Mouse (Mus musculus): Measurements from ENCODE around the gene Grb2.

Grb2 gene

DNA sequence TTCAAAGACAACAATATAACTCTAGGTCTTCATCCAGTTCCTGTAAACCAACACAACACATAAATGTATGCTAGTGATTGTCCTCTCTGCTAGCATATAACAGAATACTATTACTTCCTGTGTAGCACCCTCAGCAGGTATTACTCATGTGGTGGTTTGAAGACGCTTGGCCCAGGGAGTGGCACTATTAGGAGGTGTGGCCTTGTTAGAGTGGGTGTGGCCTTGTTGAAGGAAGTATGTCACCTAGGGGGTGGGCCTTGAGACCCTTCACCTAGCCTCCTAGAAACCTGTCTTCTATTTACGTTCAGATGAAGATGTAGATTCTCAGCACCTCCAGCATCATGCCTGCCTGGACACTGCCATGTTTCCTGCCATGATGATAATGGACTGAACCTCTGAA lies 4.9 kb downstream of the Grb2 start:
- ChIA-PET POLR2A (interaction anchor here in 1 of 4 experiments (1.1 to 2.2 kb wide), 2 partner anchors 70 to 321 kb away, joined by 3 to 5 read pairs; no protein-coding TSS in a partner anchor), CTCF (interaction anchor here in 1 of 4 experiments (1.1 kb wide), 1 partner anchor 111 kb away, joined by 3 read pairs; the partner anchor contains the start of gene Tsen54)

DNA sequence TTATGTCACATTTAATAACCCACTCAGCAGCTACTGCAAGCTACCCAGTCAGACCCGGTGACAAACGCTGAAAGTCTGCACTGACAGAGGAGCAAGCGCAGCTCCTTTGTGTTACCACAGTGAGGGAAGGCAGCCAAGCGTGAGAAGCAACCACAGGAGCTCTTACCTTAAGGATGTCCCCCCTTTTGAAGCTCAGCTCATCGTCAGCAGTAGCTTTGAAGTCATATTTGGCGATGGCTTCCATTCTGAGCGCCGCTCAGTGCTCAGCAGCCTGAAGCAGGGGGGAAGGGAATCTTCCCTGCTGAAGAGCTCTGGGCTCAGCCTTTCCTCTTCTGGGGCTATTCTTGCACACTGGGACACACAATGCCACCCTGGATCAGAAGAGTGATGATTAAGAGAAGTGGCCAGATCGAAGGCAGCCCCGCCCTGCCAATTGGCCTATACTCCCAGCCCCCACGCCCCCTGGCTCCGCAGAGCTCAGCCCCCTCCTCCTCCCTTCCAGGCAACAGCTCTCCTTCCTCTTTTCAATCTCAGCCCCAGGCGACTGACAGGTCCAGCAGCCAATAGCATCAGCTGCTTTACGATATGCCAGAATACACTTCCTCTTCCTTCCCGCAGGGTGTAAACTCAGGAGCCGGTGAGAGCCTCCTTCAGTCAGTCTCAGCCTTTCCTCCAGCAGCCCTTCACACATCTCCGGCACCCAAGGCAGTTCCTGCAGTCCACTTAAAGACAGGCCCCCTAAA lies 9.2 kb downstream of the Grb2 start:
- ChIA-PET CTCF (interaction anchor here (0.6 to 2.4 kb wide), 23 partner anchors 9 to 354 kb away, joined by 3 to 22 read pairs (median 4); partner anchors contain the start of genes Grb2 (in 2 of the 4), Mif4gd (in 1 of the 4), Nup85 (in 1 of the 4) and Tsen54 (in 1 of the 4)), POLR2A (interaction anchor here (0.5 to 4.4 kb wide), 52 partner anchors 9 to 1221 kb away, joined by 3 to 45 read pairs (median 4); partner anchors contain the start of genes Grb2 (in 3 of the 4), Jpt1 (in 2 of the 4), Slc25a19 (in 2 of the 4) and Fdxr (in 1 of the 4))

DNA sequence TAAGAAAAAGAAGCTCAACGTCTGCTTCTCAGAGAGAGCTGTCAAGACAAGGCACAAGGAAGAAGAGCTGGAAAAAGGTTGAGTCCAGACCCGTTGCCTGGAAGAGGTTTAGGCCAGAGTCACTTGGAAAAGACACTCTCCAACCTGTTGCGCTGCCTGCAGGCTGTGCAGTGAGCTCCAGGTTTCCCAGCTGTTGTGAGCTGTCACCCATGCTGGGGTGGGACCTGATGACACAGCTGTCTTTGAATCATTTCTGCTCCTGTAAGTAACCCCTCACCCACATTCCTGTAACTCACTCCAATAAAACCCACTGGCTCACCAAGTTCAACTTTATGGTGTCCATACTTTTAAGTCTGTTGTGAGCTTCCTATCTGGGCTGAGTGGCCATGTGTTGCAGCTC lies 10.7 kb downstream of the Grb2 start:
- CTCF ChIA-PET, result interaction anchor here (0.5 to 2.4 kb wide), 7 partner anchors 9 to 485 kb away, joined by 3 to 9 read pairs (median 3); partner anchors contain the start of gene Caskin2 (in 1 of the 4)
- POLR2A ChIA-PET, result interaction anchor here in 3 of 4 experiments (0.5 to 4.4 kb wide), 18 partner anchors 9 to 327 kb away, joined by 3 to 45 read pairs (median 5); partner anchors contain the start of gene Grb2 (in 3 of the 3)

DNA sequence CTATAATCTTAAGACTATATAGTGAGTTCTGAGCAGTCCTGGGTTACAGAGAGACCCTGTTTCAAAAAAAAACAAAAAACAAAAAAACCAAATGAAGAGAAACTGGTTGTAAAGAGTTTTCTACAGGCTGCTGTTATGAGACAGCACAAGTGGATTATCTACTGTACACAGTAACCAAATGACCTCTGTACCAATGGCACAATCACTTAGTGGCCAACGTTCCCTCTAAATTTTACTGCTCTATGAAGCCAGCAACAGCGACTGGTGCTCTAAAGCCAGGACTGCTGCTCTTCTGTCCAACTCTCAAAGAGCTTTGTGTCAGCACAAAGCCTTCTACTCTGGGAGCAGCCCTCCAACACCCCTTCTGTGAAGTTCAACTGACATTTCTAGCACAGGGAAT lies 11.3 kb downstream of the Grb2 start:
- ChIA-PET CTCF (interaction anchor here in 3 of 4 experiments (0.6 to 1.1 kb wide), 3 partner anchors 17 to 219 kb away, joined by 3 to 9 read pairs (median 3); partner anchors contain the start of gene Caskin2 (in 1 of the 3)), POLR2A (interaction anchor here in 3 of 4 experiments (0.7 to 4.4 kb wide), 11 partner anchors 8 to 82 kb away, joined by 3 to 45 read pairs (median 3); partner anchors contain the start of gene Grb2 (in 3 of the 3))

DNA sequence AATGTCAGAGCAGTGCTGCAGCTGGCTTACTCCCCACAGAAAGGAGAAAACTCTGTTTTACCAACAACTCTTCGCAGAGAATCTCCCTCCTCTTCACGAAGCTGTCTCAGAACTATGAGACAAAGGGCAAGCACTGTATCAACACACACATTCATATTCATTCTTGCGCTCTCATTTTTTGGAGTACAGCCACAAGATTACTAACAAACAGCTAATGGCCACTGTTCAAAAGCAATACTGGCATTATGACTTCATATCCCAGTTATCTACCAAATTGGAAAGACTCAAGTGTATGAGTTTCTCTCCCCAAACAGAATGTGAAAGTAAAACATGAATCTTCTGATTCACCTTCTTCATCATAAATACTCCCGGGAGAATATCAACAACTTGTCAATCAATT lies 11.9 kb downstream of the Grb2 start:
- ChIA-PET POLR2A (interaction anchor here in 2 of 4 experiments (0.5 to 4.4 kb wide), 6 partner anchors 9 to 51 kb away, joined by 3 to 36 read pairs (median 3); partner anchors contain the start of gene Grb2 (in 2 of the 2)), CTCF (interaction anchor here in 1 of 4 experiments (0.8 kb wide), 1 partner anchor 16 kb away, joined by 4 read pairs; no protein-coding TSS in a partner anchor)

DNA sequence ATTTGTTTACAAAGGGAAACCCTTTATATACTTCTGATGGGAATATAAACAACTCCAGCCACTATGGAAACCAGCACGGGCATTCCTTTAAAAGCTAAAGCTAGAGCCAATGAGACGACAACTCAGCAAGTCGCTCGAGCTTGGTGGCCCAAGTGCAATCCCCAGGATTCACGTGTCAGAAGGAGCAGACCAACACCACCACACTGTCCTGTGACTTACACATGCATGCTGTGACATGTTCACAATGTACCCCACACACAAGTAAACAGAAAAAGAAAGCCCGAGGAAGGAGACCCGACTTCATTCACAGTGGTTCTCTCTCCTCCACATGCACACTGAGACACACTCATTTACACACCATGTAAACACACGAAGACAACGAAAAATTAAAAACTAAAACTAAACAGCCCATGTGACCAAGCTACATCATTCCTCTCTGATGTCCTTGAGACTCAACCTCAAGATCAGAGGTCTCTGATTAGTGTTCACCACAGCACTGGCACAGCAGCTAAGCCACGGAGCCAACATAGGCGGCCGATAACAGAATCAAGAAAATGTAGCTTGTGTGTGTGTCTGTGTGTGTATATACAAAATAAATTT lies 14.3 kb downstream of the Grb2 start:
- POLR2A ChIA-PET, result interaction anchor here in 2 of 4 experiments (0.8 to 3.2 kb wide), 16 partner anchors 7 to 331 kb away, joined by 3 to 15 read pairs (median 4); partner anchors contain the start of genes Grb2 (in 2 of the 2) and Nup85 (in 1 of the 2)
- CTCF ChIA-PET, result interaction anchor here in 3 of 4 experiments (0.6 to 1.2 kb wide), 8 partner anchors 11 to 1269 kb away, joined by 3 to 8 read pairs (median 4); no protein-coding TSS in a partner anchor

DNA sequence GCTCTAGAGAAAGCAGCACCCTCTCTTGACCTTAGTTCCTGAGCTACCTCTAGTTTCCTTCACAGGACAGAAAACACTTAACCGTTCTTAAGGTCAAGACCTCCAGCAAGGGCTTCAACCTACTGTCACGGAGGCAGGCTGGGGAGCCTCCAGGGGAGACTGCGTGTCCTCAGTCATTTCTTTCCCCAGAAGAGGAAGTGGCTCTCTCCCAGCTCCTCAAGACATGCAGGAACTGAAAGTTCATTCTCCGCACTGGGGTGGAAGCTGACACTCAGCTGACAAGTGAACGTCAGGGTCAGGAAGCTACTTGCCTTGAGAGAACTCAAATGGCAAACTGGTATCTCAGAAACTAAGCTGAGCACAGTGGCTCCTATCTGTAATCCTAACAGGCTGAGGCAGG lies 15.6 kb downstream of the Grb2 start:
- CTCF ChIA-PET, result interaction anchor here in 3 of 4 experiments (0.6 to 1.0 kb wide), 4 partner anchors 21 to 61 kb away, joined by 3 to 4 read pairs (median 4); no protein-coding TSS in a partner anchor
- POLR2A ChIA-PET, result interaction anchor here in 3 of 4 experiments (0.5 to 3.2 kb wide), 10 partner anchors 9 to 129 kb away, joined by 3 to 15 read pairs (median 7); partner anchors contain the start of gene Grb2 (in 1 of the 3)

DNA sequence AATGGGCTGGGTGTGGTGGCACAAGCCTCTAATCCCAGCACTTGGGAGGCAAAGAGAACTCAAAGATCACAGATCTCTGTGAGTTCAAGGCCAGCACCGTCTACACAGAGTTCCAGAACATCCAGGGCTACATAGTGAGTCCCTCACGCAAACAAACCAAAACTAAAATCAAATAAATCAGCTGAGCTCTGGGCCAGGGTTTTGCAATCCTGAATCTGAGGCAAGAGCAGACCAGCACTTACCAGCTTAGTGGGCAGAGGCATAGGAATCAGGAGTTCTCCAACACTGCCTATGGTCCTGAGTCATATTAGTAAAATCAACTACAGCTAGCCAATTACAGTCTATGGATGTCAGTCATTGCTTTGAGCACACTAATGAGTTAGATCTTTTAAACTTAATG lies 16.4 kb downstream of the Grb2 start:
- POLR2A ChIA-PET, result interaction anchor here in 3 of 4 experiments (1.0 to 3.2 kb wide), 8 partner anchors 10 to 54 kb away, joined by 3 to 15 read pairs (median 7); partner anchors contain the start of gene Grb2 (in 1 of the 3)
- CTCF ChIA-PET, result interaction anchor here in 2 of 4 experiments (0.6 to 1.0 kb wide), 2 partner anchors 18 to 60 kb away, joined by 4 read pairs; no protein-coding TSS in a partner anchor

DNA sequence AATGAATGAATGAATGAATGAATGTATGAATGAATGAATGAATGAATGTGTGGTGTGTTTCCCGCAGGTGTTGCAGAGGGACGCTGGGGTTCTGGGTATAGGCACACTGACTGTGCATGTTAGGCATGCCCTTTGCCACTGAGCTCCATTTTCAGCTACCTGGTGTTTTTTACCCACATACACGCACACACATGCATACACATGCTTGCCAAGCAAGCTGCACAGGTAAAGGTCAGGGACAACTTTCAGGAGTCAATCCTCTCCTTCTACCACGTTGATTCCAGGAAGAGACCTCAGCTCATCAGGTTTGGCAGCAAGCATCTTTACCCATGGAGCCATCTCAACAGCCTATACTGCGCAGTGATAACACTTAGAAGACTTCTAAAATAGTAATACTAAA lies 16.9 kb downstream of the Grb2 start:
- CTCF ChIA-PET, result interaction anchor here in 1 of 4 experiments (0.6 kb wide), 1 partner anchor 19 kb away, joined by 4 read pairs; no protein-coding TSS in a partner anchor
- POLR2A ChIA-PET, result interaction anchor here in 3 of 4 experiments (1.0 to 2.3 kb wide), 5 partner anchors 10 to 53 kb away, joined by 3 to 7 read pairs (median 3); no protein-coding TSS in a partner anchor

DNA sequence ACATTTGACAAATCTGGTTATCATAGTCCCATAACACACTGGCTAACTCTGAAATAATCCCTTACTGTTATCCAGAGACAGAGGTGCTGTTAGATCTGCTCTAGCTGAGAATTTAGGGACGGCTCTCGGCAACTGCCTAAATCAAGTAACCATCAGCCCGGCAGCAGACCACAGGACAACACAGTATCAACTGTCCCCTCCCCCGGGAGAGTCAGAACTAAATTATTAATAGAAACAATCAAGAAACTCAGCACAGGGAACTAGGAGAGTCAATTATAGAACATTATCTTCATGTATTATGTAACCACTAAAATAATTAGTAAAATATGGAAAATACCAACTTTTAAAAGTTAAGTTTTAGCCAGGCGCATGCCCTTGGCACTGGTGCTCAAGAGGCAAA lies 17.4 kb downstream of the Grb2 start:
- POLR2A ChIA-PET, result interaction anchor here in 2 of 4 experiments (0.9 to 2.3 kb wide), 9 partner anchors 8 to 68 kb away, joined by 3 to 7 read pairs (median 3); partner anchors contain the start of gene Grb2 (in 1 of the 2)
- CTCF ChIA-PET, result interaction anchor here in 1 of 4 experiments (0.9 kb wide), 1 partner anchor 35 kb away, joined by 3 read pairs; no protein-coding TSS in a partner anchor

DNA sequence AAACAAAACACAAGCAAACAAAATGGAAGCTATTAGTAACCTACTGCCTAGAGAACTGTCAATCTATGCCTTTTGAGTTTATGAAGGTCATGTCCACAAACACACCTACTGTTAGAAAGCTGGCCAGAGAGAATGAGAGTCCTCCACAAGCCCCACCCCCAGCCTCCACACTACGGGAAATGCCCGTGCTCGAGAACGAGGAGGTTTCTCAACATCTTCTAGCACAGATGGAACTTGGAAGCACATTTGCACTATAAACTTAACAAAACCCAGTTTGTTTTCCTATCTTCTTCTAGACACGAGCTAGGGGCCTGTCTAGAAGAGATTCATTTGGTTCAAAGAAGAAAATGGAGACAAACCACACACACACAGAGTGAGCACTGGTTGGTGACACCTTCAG lies 18.0 kb downstream of the Grb2 start:
- ChIA-PET POLR2A (interaction anchor here in 3 of 4 experiments (0.6 to 2.3 kb wide), 10 partner anchors 9 to 112 kb away, joined by 3 to 7 read pairs (median 4); partner anchors contain the start of gene Grb2 (in 1 of the 3)), CTCF (interaction anchor here in 1 of 4 experiments (0.9 kb wide), 1 partner anchor 34 kb away, joined by 3 read pairs; no protein-coding TSS in a partner anchor)

DNA sequence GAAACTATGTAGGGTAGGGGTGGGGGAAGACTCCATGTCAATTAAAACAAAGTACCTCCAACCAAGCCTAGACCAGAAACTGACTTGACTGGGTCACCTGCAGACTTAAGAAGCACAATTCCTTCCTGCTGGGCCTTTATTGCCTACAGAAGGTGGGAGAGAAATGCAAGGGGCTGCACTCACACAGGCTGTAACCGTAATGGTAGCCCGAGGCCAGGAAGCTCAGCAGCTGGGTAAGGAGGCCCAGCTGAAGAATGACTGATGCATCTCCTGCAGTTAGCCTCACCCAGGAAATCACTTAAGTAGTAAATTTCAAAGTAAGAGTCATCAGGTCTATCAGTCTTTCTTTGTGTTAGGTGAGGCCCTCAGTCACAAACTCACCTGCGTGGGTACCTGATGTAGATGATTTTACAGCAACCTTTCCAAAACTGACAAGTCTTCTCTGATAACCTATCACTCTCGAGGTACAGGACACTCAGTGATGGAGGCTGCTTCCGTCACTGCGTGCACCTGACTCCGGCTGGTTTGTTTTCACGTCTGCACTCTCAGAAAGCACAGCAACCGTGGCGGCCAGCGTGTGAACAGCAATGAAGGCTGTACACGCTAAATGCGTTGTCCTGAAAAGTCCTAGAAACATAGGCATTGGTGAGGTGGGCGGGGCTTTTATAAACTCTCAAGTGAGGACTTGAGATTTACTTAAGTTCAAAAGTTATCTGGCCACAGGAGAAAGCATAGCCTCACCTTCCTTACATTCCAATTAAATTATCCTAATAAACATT lies 19.1 kb downstream of the Grb2 start:
- POLR2A ChIA-PET, result interaction anchor here in 3 of 4 experiments (0.6 to 1.5 kb wide), 10 partner anchors 8 to 153 kb away, joined by 3 to 7 read pairs (median 3); partner anchors contain the start of genes Grb2 (in 1 of the 3) and Mif4gd (in 1 of the 3)
- CTCF ChIA-PET, result interaction anchor here in 1 of 4 experiments (0.5 to 1.0 kb wide), 3 partner anchors 11 to 58 kb away, joined by 3 to 6 read pairs (median 4); no protein-coding TSS in a partner anchor

DNA sequence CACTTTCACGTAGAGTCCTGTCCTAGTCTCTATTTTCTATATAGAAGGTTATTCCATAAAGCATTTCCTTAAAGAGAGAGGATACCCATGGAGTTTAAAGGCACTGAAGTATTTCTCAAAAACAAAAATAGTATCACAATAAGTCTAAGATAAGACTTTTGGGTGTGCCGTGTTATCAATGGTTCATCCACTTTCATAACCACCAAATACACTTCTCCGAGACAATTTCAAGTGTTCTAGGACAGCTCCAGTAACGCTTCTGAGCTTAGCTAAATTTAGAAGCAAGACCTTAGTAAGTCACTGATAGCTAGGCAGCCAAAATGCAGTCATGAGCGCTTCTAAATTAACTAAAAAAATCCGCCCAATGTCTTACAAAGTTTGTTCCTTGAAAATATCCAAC lies 22.0 kb downstream of the Grb2 start:
- CTCF ChIA-PET, result no interaction called here
- POLR2A ChIA-PET, result interaction anchor here in 2 of 4 experiments (0.6 to 1.6 kb wide), 5 partner anchors 13 to 75 kb away, joined by 3 to 6 read pairs (median 3); no protein-coding TSS in a partner anchor

DNA sequence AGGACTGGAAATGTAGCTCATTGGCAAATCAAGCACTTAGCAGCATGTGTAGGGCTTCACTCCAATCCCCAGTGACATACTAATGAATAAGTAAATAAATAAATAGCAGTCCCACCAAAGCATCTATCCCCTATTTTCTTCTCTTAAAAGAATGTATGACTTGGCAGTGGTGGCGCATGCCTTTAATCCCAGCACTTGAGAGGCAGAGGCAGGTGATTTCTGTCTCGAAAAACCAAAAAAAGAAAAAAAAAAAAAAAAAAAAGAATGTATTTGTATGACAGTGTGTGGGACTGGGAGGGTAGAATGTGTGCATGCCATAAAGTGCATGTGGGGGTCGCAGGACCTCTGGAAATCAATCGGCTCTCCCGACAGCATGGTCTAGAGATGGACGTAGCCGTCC lies 22.4 kb downstream of the Grb2 start:
- POLR2A ChIA-PET, result interaction anchor here in 3 of 4 experiments (0.6 to 1.6 kb wide), 8 partner anchors 13 to 264 kb away, joined by 3 to 6 read pairs (median 4); partner anchors contain the start of gene Slc25a19 (in 1 of the 3)
- CTCF ChIA-PET, result interaction anchor here in 3 of 4 experiments (0.5 to 0.7 kb wide), 3 partner anchors 47 to 185 kb away, joined by 3 to 10 read pairs (median 9); no protein-coding TSS in a partner anchor

DNA sequence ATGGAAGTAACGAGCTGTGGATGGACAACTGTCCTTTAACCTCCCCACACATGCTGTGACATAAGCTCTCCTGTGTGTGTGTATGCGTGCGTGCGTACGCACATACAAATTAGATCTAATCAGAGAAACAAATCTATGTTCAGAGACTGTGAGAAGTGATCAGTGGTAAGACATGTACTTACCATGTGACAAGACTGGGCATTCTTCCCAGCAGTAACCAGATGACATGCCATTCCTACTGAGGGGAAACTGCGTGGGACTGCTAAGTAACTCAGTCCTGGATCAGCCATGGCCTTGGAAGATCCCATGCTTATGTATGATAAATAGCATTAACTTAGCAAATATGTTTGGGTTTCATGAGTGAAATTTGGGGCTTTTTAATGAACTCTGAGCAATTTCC lies 23.5 kb downstream of the Grb2 start:
- CTCF ChIA-PET, result interaction anchor here in 1 of 4 experiments (0.6 kb wide), 1 partner anchor 29 kb away, joined by 5 read pairs; no protein-coding TSS in a partner anchor
- POLR2A ChIA-PET, result interaction anchor here in 3 of 4 experiments (1.1 to 2.3 kb wide), 6 partner anchors 10 to 70 kb away, joined by 3 to 7 read pairs (median 6); partner anchors contain the start of gene Grb2 (in 1 of the 3)

DNA sequence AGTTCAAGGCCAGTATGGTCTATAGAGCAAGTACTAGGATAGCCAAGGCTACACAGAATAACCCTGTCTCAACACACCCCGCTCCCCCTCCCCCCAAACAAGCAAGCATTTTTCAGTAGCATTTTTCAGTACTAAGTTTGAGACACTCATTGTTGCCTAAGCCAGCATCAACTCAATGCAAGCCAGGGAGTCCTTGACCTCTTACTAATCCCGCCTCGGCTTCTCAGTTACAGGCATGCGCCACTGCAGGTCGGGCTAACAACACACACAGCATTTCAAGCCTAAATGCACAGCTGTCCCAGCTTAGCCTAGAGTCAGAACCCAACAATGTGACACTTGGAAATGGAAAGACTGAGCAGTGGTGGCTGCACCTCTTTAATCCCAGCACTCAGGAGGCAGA lies 25.1 kb downstream of the Grb2 start:
- POLR2A ChIA-PET, result interaction anchor here in 3 of 4 experiments (0.9 to 6.1 kb wide), 7 partner anchors 16 to 68 kb away, joined by 3 to 27 read pairs (median 6); partner anchors contain the start of gene Grb2 (in 1 of the 3)
- CTCF ChIA-PET, result no interaction called here
